Mouse (Mus musculus): ENCODE measurements around the gene Gatm.

Gene Gatm

GRCm38 (mm10) chr2:122610746-122611653, at the start of gene Gatm:
Gene Gatm (minus strand): TSS chr2:122611303.
- DNase-seq (ENCODE audit: low spot score in 2 of 2) = peak; percentile 59 to 70

GRCm38 (mm10) chr2:122659825-122660224, 48.7 kb upstream of the Gatm start:
- no peak for DNase-seq (ENCODE audit: low spot score in 2 of 2)

GRCm38 (mm10) chr2:122657707-122658524, 46.8 kb upstream of the Gatm start:
- DNase-seq (ENCODE audit: low spot score in 2 of 2) = no peak

DNA sequence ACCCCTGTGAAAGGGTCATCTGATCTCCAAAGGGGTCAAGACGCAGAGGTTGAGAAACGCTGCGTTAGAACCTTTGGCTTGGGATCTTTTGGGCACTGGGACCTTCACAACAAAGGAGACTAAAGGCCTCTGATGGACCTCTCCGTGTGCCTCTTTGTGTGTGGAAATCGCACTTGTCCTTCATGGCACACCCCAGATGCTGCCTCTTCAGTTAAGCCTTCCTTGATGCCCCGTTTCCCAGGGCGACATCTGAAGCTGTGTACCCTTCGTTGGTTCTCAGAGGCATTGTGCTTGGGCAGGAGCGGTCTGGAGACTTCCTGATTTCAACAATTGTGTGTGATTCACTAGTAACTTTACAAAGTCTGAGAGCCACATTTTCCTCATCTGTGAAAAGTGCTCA, 45.7 kb upstream of the Gatm start:
- no peak for DNase-seq (ENCODE audit: low spot score in 2 of 2)

- DNase-seq (ENCODE audit: low spot score in 2 of 2) = no peak
These were observed 44.9 kb upstream of the Gatm start for GRCm38 (mm10) chr2:122656052-122656451.

- DNase-seq (ENCODE audit: low spot score in 2 of 2) = no peak
These were observed 41.3 kb upstream of the Gatm start for GRCm38 (mm10) chr2:122652096-122653084.

- no peak for DNase-seq (ENCODE audit: low spot score in 2 of 2)
These were observed 27.6 kb upstream of the Gatm start for GRCm38 (mm10) chr2:122638673-122639072.

GRCm38 (mm10) chr2:122638029-122638428, 26.9 kb upstream of the Gatm start:
- no peak for DNase-seq (ENCODE audit: low spot score in 2 of 2)

DNA sequence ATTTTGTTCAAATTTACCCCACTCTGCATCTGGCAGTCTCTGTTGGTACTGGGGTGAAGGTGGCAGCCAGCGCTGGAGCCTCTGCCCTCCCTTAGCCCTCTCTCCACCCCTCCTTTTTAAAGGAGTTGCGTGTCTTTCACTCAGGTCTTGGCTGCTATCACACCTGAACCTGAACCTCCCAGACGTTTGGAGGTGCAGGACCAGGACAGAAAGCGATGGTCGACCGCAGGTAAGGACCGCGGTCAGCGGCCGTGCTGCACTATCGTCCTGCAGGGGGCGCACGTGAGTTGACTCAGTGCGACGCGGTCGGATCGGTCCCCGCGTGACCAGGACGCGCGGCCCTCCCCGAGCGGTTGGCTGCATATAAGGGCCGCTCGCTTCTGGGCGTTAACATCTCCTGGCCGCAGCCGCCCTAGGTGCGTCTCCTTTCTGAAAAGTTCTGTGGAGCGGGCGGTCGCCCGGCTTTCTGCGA, 26.5 kb upstream of the Gatm start:
- peak; percentile 61 to 79 for DNase-seq (ENCODE audit: low spot score in 2 of 2)

GRCm38 (mm10) chr2:122636686-122637085, 25.6 kb upstream of the Gatm start, which contains the start of gene AA467197:
Gene AA467197 (plus strand): TSS chr2:122636986.
- DNase-seq (ENCODE audit: low spot score in 2 of 2) = no peak

DNA sequence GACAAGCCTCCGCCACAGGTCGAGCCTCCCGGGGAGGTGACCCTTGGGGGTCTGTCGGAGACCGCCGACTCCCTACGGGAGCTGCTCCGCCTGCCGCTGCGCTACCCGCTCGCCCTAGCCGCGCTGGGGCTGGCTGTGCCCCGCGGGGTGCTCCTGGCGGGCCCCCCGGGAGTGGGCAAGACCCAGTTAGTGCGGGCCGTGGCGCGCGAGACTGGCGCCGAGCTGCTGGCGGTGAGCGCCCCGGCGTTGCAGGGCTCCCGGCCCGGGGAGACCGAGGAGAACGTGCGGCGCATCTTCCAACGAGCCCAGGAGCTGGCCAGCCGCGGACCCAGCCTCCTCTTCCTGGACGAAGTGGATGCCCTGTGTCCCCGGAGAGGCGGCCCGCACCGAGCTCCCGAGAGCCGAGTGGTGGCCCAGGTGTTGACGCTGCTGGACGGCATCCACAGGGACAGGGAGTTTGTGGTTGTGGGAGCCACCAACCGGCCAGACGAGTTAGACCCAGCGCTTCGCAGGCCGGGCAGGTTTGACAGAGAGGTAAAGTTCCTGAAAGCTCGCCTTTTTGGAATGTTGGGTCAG, 20.2 kb upstream of the Gatm start:
- peak in 1 of 2 experiments; percentile 36 for DNase-seq (ENCODE audit: low spot score in 2 of 2)

DNA sequence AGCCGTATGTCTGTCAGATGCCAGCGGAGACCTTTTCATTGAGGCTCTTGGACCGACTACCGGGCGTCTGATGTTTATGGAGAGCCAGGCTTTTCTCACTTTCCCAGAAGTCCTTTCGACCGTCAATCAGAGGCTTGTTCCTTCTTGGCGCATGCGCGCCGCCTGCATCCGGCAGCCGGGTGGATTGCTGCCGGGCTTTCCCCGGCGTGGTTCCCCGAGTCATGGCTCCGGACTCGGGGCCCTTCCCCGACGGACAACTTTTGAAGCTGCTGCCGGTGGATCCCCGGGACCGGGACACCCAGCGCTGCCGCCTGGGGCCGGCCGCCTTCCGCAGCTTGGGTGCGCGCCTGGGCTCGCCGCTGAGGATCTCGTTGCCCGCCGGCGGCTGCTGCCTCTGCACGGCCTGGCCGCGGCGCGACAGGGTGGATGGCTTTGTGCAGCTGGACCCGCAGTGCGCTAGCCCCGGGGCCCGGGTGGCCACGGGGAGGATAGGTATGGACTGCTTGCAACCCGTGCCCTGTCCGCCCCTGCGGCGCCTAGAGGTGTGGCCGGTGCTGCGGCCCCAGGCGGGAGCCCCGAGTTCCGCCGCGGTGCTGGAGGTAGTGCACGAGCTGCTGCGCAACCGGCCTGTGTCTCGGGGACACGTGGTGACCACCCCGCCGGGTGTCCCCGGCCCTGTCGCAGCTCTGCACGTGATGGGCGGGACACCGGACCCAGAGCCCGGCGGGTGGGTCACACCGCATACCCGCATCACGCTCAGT, 19.5 kb upstream of the Gatm start:
- peak; percentile 74 to 84 for DNase-seq (ENCODE audit: low spot score in 2 of 2)

DNA sequence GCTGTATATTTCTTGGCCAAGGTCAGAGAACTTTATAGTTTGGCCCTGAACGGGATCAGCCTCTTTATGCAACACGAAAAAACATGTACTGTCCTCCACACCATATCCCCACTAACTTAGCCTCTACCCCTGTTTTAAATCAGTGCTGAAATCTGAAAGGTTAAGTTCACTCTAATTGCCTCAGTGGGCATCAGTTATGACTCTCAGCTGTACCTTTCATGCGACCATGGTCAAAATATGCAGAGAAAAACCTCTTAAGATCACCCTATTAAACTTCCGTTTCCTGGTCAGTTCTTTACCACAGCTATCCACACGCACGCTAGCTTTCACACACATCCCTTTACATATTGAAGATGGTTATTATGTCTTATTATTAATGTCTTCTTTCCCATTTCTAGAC, 18.8 kb upstream of the Gatm start:
- DNase-seq (ENCODE audit: low spot score in 2 of 2) = no peak

GRCm38 (mm10) chr2:122628976-122629375, 17.9 kb upstream of the Gatm start:
- peak; percentile 56 to 82 for DNase-seq (ENCODE audit: low spot score in 2 of 2)

DNA sequence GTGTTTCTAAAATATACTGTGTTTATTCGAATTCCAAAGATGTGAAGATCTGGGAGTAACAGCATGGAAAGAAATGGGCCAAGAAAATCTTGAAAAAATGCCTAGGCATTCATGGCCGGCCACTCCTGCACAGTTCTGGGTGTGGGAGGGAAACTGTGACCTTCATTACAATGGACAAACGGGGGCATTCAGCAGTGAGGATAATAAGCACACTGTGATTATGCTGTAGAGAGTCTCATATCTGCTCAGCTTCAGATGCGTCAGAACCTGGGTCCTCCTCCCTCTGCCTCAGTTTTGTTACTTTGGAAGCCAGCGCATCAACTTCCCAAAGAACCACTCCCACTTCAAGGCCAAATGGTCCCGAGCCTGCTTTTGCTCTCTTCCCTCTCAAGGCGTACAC, 14.8 kb upstream of the Gatm start:
- no peak for DNase-seq (ENCODE audit: low spot score in 2 of 2)

DNA sequence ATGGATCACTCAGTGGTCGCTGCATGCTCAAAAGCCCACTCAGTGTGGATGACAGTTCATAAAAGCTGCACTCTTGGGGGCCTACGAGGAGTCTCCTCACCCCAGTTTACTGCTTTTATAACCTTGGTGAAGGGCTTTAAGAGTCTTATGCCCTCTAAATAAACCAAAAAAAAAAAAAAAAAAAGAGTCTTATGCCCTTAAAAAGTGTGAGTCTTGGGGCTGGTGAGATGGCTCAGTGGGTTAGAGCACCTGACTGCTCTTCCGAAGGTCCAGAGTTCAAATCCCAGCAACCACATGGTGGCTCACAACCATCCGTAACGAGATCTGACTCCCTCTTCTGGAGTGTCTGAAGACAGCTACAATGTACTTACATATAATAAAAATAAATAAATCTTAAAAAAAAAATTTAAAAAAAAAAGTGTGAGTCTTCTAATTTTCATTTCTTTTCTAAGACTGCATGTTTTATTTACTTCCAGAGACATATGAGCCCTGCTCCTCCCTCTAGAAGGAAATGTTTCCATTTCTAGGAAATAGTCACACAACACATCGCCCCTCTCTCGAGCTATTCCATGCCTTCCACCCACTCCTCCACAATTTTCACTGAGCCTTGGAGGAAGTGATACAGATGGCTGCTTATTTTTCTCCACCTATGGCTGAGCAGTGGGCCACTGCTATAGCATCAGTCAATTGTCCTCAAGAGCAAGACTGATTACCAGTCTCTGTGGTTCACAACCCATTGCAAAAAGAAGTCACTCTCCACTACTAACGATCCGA, 10.4 kb upstream of the Gatm start:
- no peak for DNase-seq (ENCODE audit: low spot score in 2 of 2)

DNA sequence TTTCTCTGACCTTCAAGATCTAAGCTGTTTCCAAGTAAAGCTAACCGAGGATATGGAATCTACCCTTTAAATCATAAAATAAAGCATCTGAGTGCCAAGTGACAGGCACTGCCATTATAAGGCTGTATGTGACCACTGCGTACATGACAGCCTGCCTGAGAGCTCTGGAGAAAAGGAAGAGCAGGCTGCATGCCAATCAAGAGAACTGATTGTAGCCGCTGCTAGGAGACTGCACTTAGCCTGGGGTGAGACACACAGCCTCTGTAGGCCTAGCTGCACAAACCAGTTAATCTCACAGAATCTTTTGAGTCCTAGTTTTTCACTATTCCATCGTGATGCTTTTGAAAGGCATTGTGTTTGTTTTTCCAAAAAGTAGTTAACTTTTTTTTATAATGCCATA, 7.6 kb upstream of the Gatm start:
- no peak for DNase-seq (ENCODE audit: low spot score in 2 of 2)

DNA sequence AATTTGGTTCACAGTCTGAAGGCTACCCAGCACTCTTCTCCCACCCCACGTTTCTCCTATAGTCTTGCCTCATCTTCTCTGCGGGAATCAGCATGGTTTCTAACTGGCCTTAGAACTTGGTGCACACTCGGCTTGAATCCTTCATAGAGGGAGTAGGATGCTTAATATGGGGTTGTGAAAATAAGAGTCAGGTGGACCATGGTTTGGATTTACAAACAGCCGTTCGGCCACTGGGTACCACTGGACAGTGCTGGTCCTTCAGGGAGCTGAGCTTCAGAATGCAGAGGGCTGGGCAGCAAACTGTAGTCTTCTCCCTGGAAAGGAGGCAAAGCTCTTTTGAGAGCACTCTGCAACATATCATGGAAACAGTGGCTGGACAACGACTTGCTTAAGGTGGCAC, 6.7 kb upstream of the Gatm start:
- no peak for DNase-seq (ENCODE audit: low spot score in 2 of 2)

GRCm38 (mm10) chr2:122616237-122616636, 5.1 kb upstream of the Gatm start:
- no peak for DNase-seq (ENCODE audit: low spot score in 2 of 2)

DNA sequence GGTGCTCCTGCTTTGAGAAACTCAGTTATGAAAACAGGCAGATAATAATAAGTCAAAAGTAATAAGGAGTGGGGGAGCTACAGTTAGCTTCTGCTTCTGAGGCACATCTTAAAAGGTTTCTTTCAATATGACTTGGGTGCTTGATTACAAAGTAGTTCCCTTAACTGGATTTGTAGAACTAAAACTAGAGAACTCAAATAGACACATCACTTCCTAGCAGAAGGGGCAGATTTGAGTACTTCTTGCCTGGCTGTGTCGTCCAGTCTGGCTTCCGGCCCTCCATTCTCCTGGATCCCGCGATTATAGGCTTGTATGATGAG, 511 bp upstream of the Gatm start:
- no peak for DNase-seq (ENCODE audit: low spot score in 2 of 2)

Data from cerebellum, postnatal 4 days (tissue).